ENCODE assay signal across 21 mouse cellular contexts in the genomic region with DNA sequence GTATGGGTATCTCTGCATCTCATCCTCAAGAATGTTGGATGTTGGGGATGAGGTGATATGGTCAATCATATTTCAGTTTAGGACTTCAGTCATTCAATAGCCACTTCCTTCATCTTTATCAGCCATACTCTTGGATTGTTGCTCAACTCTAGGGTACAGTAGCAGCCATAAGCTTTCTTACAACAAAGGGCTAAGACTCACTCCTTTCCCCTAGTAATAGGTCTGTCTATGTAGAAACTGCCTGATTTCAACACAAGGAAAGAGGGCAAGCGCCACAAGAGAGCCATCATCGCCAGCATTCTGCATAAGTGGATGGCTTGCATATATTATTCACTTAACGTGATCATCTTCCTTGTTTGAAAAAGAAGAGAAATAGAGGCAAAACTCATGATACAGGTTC.
DNase-seq lines count a peak whose midpoint lies in the region; ATAC-seq and TF ChIP-seq lines count a peak whose summit lies in the region.
"Had no signal": no experiment of that assay in that cellular context is flagged by ENCODE, and none has a peak within 500 bp of the region (broad histone marks: within the 10 kb centered on the region; RNA-seq: fewer than 3 reads in every experiment).

No protein-coding gene starts in this region.

- ATAC-seq in granulocyte monocyte progenitor cell, adult 5-6 weeks (replicated peaks; ENCODE audit: poor library complexity, severe bottlenecking): peak; percentile 85
- peak; percentile 53 for ATAC-seq in megakaryocyte, adult 5-6 weeks (ENCODE audit: poor library complexity, severe bottlenecking)
- ATAC-seq in megakaryocyte progenitor cell, adult 5-6 weeks (replicated peaks; ENCODE audit: poor library complexity): peak; percentile 85
- ATAC-seq: activated CD4-positive, CD25-positive, alpha-beta regulatory T cell, adult 4 months; CD4-positive, CD25-positive, alpha-beta regulatory T cell, adult 4 months; Patski had no signal

- TF ChIP-seq POLR2A in lung, adult 2 months (IDR thresholded peaks at IDR 0.05; ENCODE audit: borderline replicate concordance, extremely low read depth, low read depth, low read length): no peak

- no peak for TF ChIP-seq CTCF in lung, adult 2 months (IDR thresholded peaks at IDR 0.05; ENCODE audit: insufficient read depth, low read length)

- H3K4me3 ChIP-seq in lung, adult 2 months (replicated peaks; ENCODE audit: extremely low read depth, low read depth, low read length): no peak overlapping the region

- peak; percentile 31 for DNase-seq in lung, postnatal 36 days
- no peak for DNase-seq in lung, adult 2 months
- no peak for DNase-seq in Muller cell, postnatal 12 days (ENCODE audit: inconsistent ontology term)
- no peak for DNase-seq in layer of hippocampus, adult 11-12 months (ENCODE audit: low spot score)
- DNase-seq in cerebellum, postnatal 36 days: no peak
- DNase-seq: adrenal gland, adult 2 months; adrenal gland, adult 8-10 months; adrenal gland, postnatal 10 days; adrenal gland, postnatal 14 days; adrenal gland, postnatal 25 days; adrenal gland, postnatal 36 days; B cell, adult 2 months; cerebellum, adult 11 months; cerebellum, adult 11-12 months; cerebellum, adult 18-20 months had no signal

- no peaks in the 10 kb centered on the region; the same call in 1 of the 2 replicates for H3K4me1 ChIP-seq in lung, adult 2 months (ENCODE audit: control insufficient read depth, insufficient read depth, low read length)

- 88% methylated on average over 3 of the region's 3 CpGs for WGBS in lung, adult 2 months
